Mouse (Mus musculus) lung, adult 2 months (tissue): ENCODE measurements around the gene 1600012H06Rik. TPM values are rescaled to one million over a fixed set of nuclear protein-coding genes. Genes with fewer than 3 reads are reported as not detected.
"Not testable (repeated sequence)": the region's sequence is repeated elsewhere in the genome, so short reads cannot be mapped to it uniquely, and the experiment has no call there.

ENCODE experiments used
- DNase-seq: peaks from one replicate; pipeline ENCODE4 v3.0.0; 2022
- H3K4me1 ChIP-seq: fragments of 200-500 bp; 2 replicates; pipeline ENCODE4 v1.6.1; 2011; ENCODE audit warnings: low read length; ENCODE audit not compliant: control insufficient read depth, insufficient read depth
- H3K4me3 ChIP-seq: fragments of 200-500 bp; replicated peaks from 2 replicates; pipeline ENCODE3; 2011; ENCODE audit warnings: low read depth, mild to moderate bottlenecking, control low read depth, low read length; ENCODE audit errors: extremely low read depth
- WGBS: fragments of 180-500 bp; shearing (Covaris S2); methylation state at CpG from one replicate; pipeline ENCODE4 v1.1.7; 2018; 5-methylcytosine and 5-hydroxymethylcytosine counted together
- polyA plus RNA-seq: library from polyadenylated mRNA; depleted of rRNA; stranded (reverse); fragments of >200 nt; gene quantifications from 2 replicates; pipeline ENCODE4 v1.2.3, GENCODE M21; 2012; rRNA removed

The 1600012H06Rik gene
- polyA plus RNA-seq, 1 experiment = 22.2 TPM

- H3K4me1 ChIP-seq, DNase-seq, H3K4me3 ChIP-seq: not testable (repeated sequence)
- no CpG with 5 or more reads among the region's 60 CpGs for WGBS
Measured at GRCm38 (mm10) chr17:14978362-14979038, 35.5 kb downstream of the 1600012H06Rik start, which contains the start of the genes 9030025P20Rik and Gm3417. Gene 9030025P20Rik (plus strand): TSS chr17:14978468. Gene Gm3417 (minus strand): TSS chr17:14978790.

GRCm38 (mm10) chr17:14990116-14990702, 47.2 kb downstream of the 1600012H06Rik start:
- 90% methylated on average over 4 of the region's 5 CpGs for WGBS
- not testable (repeated sequence) for H3K4me3 ChIP-seq, H3K4me1 ChIP-seq, DNase-seq

DNA sequence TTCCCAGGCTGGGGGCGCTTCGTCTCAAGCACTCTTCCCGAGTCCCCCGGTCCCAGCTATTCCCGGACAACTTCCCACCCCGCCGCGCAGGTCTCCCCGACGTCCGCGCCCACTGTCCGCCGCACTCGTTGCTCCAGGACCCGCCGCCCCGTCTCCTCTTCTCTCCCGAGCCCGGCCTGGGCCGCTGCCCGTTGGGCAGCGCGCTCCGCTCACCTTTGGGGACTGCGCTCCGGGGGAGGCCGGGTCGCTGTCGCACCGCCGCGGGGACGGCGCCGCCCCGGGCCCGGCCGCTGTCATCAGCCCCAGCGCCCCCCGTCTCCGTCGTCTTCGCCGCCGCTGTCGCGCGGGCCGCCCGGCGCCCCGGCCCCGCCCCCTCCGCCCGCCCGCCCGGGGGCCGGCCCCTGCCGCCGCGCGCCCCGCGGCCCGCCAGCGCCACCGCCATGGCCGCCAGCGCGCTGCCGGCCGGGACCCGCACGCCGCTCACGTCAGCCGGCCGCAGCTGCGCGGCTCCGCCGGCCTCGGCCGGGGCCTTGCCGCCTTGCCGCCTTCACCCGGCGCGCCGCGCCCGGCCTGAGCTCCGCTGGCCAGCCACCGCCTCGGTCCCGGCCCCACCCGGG, 49.6 kb downstream of the 1600012H06Rik start:
- H3K4me1 ChIP-seq, H3K4me3 ChIP-seq, DNase-seq: not testable (repeated sequence)
- WGBS = no CpG with 5 or more reads among the region's 98 CpGs

GRCm38 (mm10) chr17:14993139-14993832, 50.3 kb downstream of the 1600012H06Rik start:
- no CpG with 5 or more reads among the region's 47 CpGs for WGBS
- DNase-seq, H3K4me3 ChIP-seq, H3K4me1 ChIP-seq: not testable (repeated sequence)

GRCm38 (mm10) chr17:14994140-14994539, 51.2 kb downstream of the 1600012H06Rik start:
- H3K4me1 ChIP-seq, DNase-seq, H3K4me3 ChIP-seq: not testable (repeated sequence)
- no CpG with 5 or more reads among the region's 5 CpGs for WGBS

GRCm38 (mm10) chr17:15000047-15000446, 57.1 kb downstream of the 1600012H06Rik start:
- H3K4me3 ChIP-seq, DNase-seq, H3K4me1 ChIP-seq: not testable (repeated sequence)
- WGBS = no CpG with 5 or more reads among the region's 4 CpGs

DNA sequence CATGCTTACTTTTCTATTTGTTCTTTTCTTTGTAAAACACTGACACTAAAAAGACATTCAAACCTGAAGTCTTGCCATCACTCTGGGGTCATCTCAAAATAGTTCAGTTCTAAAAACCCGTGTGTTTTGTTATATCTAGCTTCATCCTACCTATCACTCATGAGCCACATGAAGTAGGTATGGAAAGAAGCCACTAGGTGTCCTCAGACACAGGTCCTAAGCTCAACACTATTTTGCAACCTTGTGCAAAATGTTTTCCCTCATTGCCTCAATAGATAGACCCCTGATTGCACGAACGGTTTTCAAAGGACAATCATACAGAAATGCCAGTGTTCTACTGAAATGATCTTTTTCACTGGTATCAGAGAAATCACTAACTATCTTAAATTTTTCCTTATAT, 66.1 kb downstream of the 1600012H06Rik start:
- not testable (repeated sequence) for H3K4me3 ChIP-seq, DNase-seq, H3K4me1 ChIP-seq
- WGBS = no CpG with 5 or more reads among the region's 3 CpGs

Other genes with a start within 250 kb of the 1600012H06Rik start
- gene Thbs2, start 248.9 kb upstream of the 1600012H06Rik start, polyA plus RNA-seq = 2.3 and 3.5 TPM in 2 replicates
- gene Wdr27, start within 50 bp of the 1600012H06Rik start, polyA plus RNA-seq = 8.8 and 9.0 TPM in 2 replicates
- gene Phf10, start 18.1 kb downstream of the 1600012H06Rik start, polyA plus RNA-seq = 12.9 and 23.9 TPM in 2 replicates
- 7.7 and 13.8 TPM in 2 replicates for gene 9030025P20Rik, start 35.3 kb downstream of the 1600012H06Rik start, polyA plus RNA-seq
- 0.73 and 1.2 TPM in 2 replicates for gene Gm3417, start 35.6 kb downstream of the 1600012H06Rik start, polyA plus RNA-seq
- 0.53 and 3.1 TPM in 2 replicates for gene Gm3435, start 67.0 kb downstream of the 1600012H06Rik start, polyA plus RNA-seq
- gene Ermard, start 98.0 kb downstream of the 1600012H06Rik start, polyA plus RNA-seq = 31.6 and 50.8 TPM in 2 replicates
- 0.19 TPM in 1 of 2 replicates, not detected in the other for gene Tcte3, start 98.3 kb downstream of the 1600012H06Rik start, polyA plus RNA-seq
- 0.51 and 0.90 TPM in 2 replicates for gene Gm3448, start 98.4 kb downstream of the 1600012H06Rik start, polyA plus RNA-seq